Mouse (Mus musculus) embryonic facial prominence, embryonic 12.5 days (tissue): ENCODE measurements around the gene Elp6. TPM values are rescaled to one million over a fixed set of nuclear protein-coding genes. Genes with fewer than 3 reads are reported as not detected.

Experiments used
- ATAC-seq: fragments of 200-750 bp; cut with Nextera tagmentation; 2 replicates; pipeline ENCODE4 v1.8.0; 2017; ENCODE audit not compliant: insufficient number of reproducible peaks, insufficient read depth, low FRiP score, low TSS enrichment
- H3K27ac ChIP-seq: fragments of 300-500 bp; sonication (generic); 2 replicates; pipeline ENCODE4 v1.5.1; 2016; ENCODE audit warnings: mild to moderate bottlenecking
- H3K27me3 ChIP-seq: fragments of 300-500 bp; sonication (generic); 2 replicates; pipeline ENCODE4 v1.6.1; 2016; ENCODE audit warnings: mild to moderate bottlenecking, moderate library complexity
- H3K36me3 ChIP-seq: fragments of 300-500 bp; sonication (generic); 2 replicates; pipeline ENCODE4 v1.6.1; 2016; ENCODE audit warnings: mild to moderate bottlenecking
- H3K4me1 ChIP-seq: fragments of 300-500 bp; sonication (generic); 2 replicates; pipeline ENCODE4 v1.6.1; 2016
- H3K4me2 ChIP-seq: fragments of 300-500 bp; sonication (generic); replicated peaks from 2 replicates; pipeline ENCODE4 v1.6.1; 2016; ENCODE audit warnings: mild to moderate bottlenecking, moderate library complexity
- H3K4me3 ChIP-seq: fragments of 300-500 bp; sonication (generic); 2 replicates; pipeline ENCODE4 v1.5.1; 2016; ENCODE audit warnings: mild to moderate bottlenecking
- H3K9ac ChIP-seq: fragments of 300-500 bp; sonication (generic); 2 replicates; pipeline ENCODE4 v1.6.1; 2016; ENCODE audit warnings: mild to moderate bottlenecking, moderate library complexity
- H3K9me3 ChIP-seq: fragments of 300-500 bp; sonication (generic); 2 replicates; pipeline ENCODE4 v1.6.1; 2016; ENCODE audit warnings: mild to moderate bottlenecking, moderate library complexity
- WGBS: fragments of 180-500 bp; shearing (Covaris S2); methylation state at CpG from one replicate; pipeline ENCODE4 v1.1.7; 2016; 5-methylcytosine and 5-hydroxymethylcytosine counted together
- polyA plus RNA-seq: library from polyadenylated mRNA; unstranded; fragments of >200 nt; fragmentation: Nextera tagmentation; extraction: Ambion mirVana; gene quantifications from 2 replicates; pipeline ENCODE4 v1.2.1, GENCODE M21; 2016

The Elp6 gene
- polyA plus RNA-seq, 1 experiment from 2014 or later = 34.3 TPM

DNA sequence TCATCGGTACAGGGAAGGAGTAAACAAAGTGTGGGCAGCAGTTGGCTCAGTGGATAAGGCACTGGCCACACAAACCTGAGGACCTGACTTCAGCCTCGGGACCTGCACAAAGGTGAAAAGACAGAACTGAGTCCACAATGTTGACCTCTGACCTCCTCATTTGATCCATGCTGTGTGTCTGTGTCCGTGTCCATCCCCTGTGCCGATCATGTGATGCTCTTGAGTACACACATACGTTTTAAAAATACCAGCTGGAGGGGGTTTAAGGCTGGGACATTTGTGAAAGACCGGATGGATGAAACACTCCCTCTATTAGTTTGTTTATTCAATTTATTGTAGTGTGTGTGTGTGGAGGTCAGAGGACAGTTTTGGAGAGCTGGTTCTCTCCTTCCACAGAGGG lies 38.8 kb downstream of the Elp6 start:
- Histone ChIP-seq H3K4me3 (no peak overlapping the region), H3K27ac (no peak overlapping the region), H3K4me2 (no peak overlapping the region), H3K9me3 (no peaks in the 10 kb centered on the region), H3K36me3 (no peaks in the 10 kb centered on the region), H3K9ac (no peak overlapping the region), H3K4me1 (0 out of 2 replicates have a peak, but pooled peaks cover under 1% of the 10 kb centered on the region), H3K27me3 (no peaks in the 10 kb centered on the region)
- WGBS = 58% methylated on average over 6 of the region's 6 CpGs
- no peak for ATAC-seq

DNA sequence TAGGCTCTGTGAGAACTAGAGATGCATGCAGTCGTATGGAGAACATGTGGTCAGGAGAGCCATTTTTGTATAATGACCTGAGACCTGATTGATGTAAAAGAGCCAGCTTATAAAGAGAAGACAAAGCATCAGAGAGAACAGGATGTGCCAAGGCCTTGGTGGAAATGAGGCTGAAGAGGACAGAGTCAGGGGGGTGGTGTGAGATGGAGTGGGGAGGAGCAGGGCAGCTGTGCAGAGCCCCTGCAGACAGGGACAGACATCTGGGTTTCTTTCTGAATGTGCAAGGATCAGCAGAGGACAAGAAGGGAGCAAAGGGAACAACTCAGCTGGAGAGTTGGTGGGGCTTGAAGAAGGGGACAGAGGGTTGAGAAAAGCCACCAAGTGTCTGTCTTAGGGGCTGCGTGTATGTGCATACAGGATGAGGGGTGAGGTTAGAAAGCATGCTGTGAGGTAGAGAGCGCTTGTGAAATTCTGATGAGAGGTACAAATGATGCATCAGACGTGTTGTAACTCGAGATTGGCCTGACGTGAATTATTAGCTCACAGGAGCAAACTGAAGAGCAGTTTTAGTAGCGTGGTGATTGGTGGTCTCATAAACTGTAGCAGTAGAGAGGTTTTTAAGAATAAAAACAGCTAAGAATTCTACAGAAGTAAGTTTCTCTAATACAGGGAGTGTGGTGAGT lies 40.2 kb downstream of the Elp6 start:
- H3K4me2 ChIP-seq = no peak overlapping the region
- no peaks in the 10 kb centered on the region for H3K9me3 ChIP-seq
- no peak overlapping the region for H3K4me3 ChIP-seq
- H3K9ac ChIP-seq = no peak overlapping the region
- H3K36me3 ChIP-seq = no peaks in the 10 kb centered on the region
- H3K4me1 ChIP-seq = no peaks in the 10 kb centered on the region; the same call in 1 of the 2 replicates
- no peak for ATAC-seq
- no peak overlapping the region for H3K27ac ChIP-seq
- no peaks in the 10 kb centered on the region for H3K27me3 ChIP-seq
- 64% methylated on average over 7 of the region's 7 CpGs for WGBS

DNA sequence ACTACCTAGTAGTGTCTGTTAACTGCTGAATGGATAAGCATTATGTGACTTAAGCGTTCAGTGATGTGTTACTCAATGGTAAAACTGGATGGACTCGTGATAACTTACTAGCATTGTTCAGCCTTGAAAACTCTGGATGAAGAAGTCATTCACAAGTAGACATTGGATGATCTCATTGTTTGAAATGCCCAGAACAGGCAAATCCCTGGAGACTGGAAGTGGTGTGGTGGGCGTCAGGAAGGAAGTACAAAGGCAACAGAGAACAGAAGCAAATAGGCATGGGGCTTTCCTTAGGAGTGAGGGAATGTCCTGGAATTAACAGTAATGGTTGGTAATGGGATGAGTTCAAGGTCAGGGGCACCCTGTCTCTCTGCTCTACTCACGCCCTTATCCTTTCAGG lies 43.9 kb downstream of the Elp6 start:
- Histone ChIP-seq H3K27ac (no peak overlapping the region), H3K4me3 (no peak overlapping the region), H3K9me3 (no peaks in the 10 kb centered on the region), H3K36me3 (no peaks in the 10 kb centered on the region), H3K4me1 (peaks cover 3% of the 10 kb centered on the region; the same call in 1 of the 2 replicates), H3K9ac (no peak overlapping the region), H3K4me2 (no peak overlapping the region), H3K27me3 (no peaks in the 10 kb centered on the region)
- ATAC-seq = no peak
- 74% methylated on average over 4 of the region's 4 CpGs for WGBS

DNA sequence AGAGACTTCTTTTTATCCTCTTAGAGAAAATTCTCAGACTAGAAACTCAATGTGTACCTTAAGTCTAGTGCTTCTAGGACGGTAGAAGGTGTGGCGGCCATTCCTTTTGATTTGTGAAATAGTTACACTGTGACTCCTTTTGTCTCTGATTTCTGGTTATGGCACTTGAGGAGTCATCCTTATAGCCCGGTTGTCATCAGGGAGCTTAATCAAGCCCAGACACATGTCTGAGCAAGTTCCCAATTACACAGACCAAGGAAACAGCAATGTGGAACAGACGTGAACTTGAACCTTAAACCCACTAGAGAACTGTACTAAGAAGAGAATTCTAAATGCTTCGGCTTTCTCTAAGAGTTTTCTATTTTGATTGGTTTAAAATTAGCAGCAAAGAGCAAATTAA lies 45.2 kb downstream of the Elp6 start:
- WGBS = 56% methylated on average over 5 of the region's 5 CpGs
- 0 out of 2 replicates have a peak, but pooled peaks cover 3% of the 10 kb centered on the region for H3K36me3 ChIP-seq
- no peak overlapping the region for H3K4me2 ChIP-seq
- ATAC-seq = no peak
- no peaks in the 10 kb centered on the region for H3K9me3 ChIP-seq
- H3K27ac ChIP-seq = no peak overlapping the region
- no peak overlapping the region for H3K9ac ChIP-seq
- no peak overlapping the region for H3K4me3 ChIP-seq
- peaks cover 3% of the 10 kb centered on the region; the same call in 1 of the 2 replicates for H3K4me1 ChIP-seq
- H3K27me3 ChIP-seq = no peaks in the 10 kb centered on the region

DNA sequence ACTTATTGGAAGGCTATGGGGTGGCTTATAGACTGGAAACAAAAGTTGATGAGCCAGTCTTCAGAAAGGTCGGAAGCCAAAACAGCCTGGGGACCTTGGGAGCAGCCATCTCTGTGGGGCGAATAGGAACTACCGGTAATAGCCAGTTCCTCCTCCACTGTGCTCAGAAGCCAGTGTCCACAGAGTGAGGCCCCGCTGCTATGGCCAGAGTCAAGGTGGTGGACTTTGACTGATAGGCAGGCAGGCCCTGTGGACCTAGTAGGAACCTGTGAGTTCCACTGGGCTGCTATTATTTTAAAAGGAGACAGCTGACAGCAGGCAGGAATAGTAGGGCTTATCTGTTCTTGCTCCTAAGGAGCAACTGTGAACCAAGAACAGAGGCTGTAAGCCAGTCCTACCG lies 45.6 kb downstream of the Elp6 start:
- Histone ChIP-seq H3K27ac (no peak overlapping the region), H3K4me2 (no peak overlapping the region), H3K4me3 (no peak overlapping the region), H3K9ac (no peak overlapping the region), H3K4me1 (peaks cover 3% of the 10 kb centered on the region; the same call in 1 of the 2 replicates), H3K36me3 (0 out of 2 replicates have a peak, but pooled peaks cover 3% of the 10 kb centered on the region), H3K9me3 (no peaks in the 10 kb centered on the region), H3K27me3 (no peaks in the 10 kb centered on the region)
- WGBS = 64% methylated on average over 5 of the region's 5 CpGs
- ATAC-seq = no peak

DNA sequence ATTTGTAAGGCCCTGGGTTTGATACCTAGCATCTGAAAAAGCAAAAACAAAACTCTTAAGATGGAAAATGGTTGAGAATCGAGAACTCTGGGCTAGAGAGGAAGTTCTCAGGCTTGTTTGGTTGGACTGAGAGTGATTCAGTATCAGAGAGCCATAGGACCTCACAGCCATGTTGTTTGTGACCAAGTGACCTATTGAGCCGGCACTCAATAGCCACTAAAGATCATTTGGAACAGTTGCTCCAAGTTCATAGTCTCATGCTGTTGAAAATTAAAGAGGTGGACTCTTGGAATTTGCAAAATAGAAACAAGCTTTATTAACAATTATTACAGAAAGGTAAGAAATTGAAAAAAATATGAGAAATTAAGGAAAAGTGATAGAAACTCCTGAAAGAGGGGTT lies 46.4 kb downstream of the Elp6 start:
- Histone ChIP-seq H3K4me3 (no peak overlapping the region), H3K9me3 (no peaks in the 10 kb centered on the region), H3K4me1 (peaks cover 3% of the 10 kb centered on the region; the same call in 1 of the 2 replicates), H3K9ac (no peak overlapping the region), H3K27me3 (no peaks in the 10 kb centered on the region), H3K36me3 (0 out of 2 replicates have a peak, but pooled peaks cover 3% of the 10 kb centered on the region), H3K27ac (no peak overlapping the region), H3K4me2 (no peak overlapping the region)
- ATAC-seq = no peak
- WGBS = 80% methylated on average over 2 of the region's 2 CpGs

DNA sequence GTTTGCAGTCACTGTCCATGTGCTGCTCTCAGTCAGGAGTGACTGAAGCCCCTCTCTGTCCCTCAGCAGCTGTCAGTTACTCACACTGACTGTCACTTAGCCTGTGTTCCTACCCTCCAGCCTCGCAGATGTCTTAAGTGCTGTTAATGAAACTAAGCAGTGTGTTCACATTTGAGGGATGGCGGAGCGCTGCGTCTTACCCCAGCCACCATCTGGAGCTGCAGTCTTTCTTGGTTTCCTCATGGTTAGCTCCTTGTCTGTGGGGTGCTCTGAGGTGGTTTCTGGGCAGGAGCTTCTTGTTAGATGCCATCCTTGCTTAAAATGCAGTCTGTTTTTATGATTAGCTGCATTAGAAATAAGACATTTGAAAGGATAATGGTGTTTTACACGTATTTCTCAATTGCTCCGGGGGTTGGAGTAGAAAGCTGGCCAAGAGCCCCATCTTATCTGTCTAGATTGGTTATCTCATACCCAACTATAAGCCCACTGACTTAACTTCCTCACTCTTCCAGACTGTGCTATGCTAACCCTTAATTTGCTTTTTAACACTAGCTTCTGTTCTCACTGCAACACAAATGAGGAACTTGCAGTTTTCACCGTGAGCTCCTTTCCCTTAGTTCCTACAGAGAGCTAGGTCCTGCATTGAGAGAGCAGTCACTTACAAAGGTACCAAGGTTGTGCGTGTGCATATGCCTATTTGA lies 47.1 kb downstream of the Elp6 start:
- Histone ChIP-seq H3K4me3 (no peak overlapping the region), H3K9me3 (no peaks in the 10 kb centered on the region), H3K27me3 (no peaks in the 10 kb centered on the region), H3K36me3 (0 out of 2 replicates have a peak, but pooled peaks cover 3% of the 10 kb centered on the region), H3K27ac (no peak overlapping the region), H3K4me2 (no peak overlapping the region), H3K9ac (no peak overlapping the region), H3K4me1 (peaks cover 3% of the 10 kb centered on the region; the same call in 1 of the 2 replicates)
- no peak for ATAC-seq
- WGBS = 93% methylated on average over 8 of the region's 8 CpGs

DNA sequence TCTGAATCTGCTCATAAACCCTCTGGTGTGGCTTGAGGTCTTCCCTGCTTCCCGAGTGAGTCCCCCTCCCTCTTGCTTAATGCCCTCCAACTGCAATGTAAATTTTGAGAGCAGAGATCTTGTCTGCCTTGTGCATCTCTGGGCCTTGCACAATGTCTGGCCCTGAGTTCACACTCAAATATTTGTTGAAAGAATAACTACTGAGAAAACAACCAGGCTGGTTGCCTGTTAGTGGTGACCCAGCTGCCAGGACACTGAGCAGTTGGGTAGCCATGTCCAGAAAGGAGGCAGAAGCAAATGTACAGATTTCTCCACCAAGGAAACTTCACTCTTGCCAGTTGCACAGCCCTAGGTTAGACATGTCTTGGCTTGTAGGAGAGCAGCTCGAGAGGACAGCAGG lies 53.4 kb downstream of the Elp6 start:
- WGBS = 73% methylated on average over 2 of the region's 2 CpGs
- Histone ChIP-seq H3K4me2 (no peak overlapping the region), H3K36me3 (peaks cover 17% of the 10 kb centered on the region; the same call in 1 of the 2 replicates), H3K9ac (no peak overlapping the region), H3K9me3 (no peaks in the 10 kb centered on the region), H3K4me1 (no peaks in the 10 kb centered on the region), H3K4me3 (no peak overlapping the region), H3K27ac (no peak overlapping the region), H3K27me3 (no peaks in the 10 kb centered on the region)
- ATAC-seq = no peak

DNA sequence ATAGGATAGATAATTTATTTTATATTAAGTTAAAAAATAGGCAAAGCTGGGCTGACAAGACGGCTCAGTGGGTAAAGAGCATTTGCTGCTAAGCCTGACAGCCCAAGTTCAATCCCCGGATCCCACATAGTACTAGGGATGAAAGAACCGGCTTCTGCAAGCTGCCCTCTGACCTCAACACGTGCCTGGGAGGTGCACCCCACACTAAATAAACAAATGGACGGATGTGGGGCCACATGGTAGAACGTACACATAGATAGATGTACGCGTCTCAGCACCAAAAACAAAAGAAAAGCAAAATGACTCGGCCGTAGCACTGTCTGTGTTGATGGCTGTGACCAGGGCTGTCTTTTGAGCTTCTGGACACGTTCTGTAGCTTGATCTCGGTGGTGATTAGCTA lies 56.3 kb downstream of the Elp6 start:
- H3K4me2 ChIP-seq = no peak overlapping the region
- no peak overlapping the region for H3K9ac ChIP-seq
- no peaks in the 10 kb centered on the region for H3K27me3 ChIP-seq
- WGBS = 66% methylated on average over 12 of the region's 12 CpGs
- H3K4me3 ChIP-seq = no peak overlapping the region
- H3K4me1 ChIP-seq = no peaks in the 10 kb centered on the region
- ATAC-seq = no peak
- H3K9me3 ChIP-seq = no peaks in the 10 kb centered on the region
- H3K36me3 ChIP-seq = peaks cover 24% of the 10 kb centered on the region
- no peak overlapping the region for H3K27ac ChIP-seq

DNA sequence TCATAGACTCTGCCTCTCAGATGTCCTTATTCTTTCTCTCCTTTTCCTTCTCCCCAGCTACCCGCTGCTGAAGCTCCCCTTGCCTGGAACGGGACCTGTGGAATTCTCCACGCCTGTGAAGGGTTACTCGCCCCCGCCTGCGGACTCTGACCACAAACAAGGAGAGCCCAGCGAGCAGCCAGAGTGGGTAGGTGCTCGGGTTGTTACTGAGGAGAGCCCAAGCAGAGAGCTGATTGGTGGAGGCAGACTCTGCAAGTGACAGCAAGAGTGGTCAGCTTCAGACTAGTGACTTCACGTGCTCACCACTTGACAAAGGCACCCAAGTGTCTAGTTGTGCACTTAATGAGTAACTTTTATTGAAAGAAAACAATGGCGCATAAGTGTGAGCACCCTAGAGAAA lies 57.4 kb downstream of the Elp6 start:
- no peaks in the 10 kb centered on the region for H3K9me3 ChIP-seq
- no peak overlapping the region for H3K4me2 ChIP-seq
- peaks cover 5% of the 10 kb centered on the region; the same call in 1 of the 2 replicates for H3K4me1 ChIP-seq
- H3K4me3 ChIP-seq = no peak overlapping the region
- no peak overlapping the region for H3K9ac ChIP-seq
- H3K27me3 ChIP-seq = no peaks in the 10 kb centered on the region
- no peak overlapping the region for H3K27ac ChIP-seq
- no peak for ATAC-seq
- 80% methylated on average over 10 of the region's 10 CpGs for WGBS
- H3K36me3 ChIP-seq = peaks cover 24% of the 10 kb centered on the region

DNA sequence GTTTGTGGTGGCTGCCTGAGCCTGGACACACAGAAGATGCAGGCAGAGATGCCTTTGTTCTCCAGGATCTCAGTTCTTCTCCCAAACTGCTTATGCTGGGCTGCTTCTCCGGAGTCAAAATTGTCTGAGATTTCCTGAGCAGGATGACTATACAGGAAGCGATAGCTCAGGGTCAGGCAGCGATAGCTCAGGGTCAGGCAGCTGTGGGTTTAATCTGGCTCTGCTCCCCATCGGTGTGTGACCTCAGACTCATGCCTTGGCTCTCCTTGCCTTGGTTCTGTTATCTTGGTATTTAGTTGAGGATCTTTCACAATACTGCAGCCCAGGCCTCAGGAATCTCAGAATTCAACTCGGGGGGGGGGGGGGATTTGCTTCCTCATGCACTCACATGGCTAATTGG lies 61.8 kb downstream of the Elp6 start:
- 39% methylated on average over 5 of the region's 5 CpGs for WGBS
- Histone ChIP-seq H3K4me3 (no peak overlapping the region), H3K36me3 (peaks cover 32% of the 10 kb centered on the region), H3K9ac (no peak overlapping the region; the same call in 1 of the 2 replicates), H3K4me2 (no peak overlapping the region), H3K27me3 (no peaks in the 10 kb centered on the region), H3K9me3 (no peaks in the 10 kb centered on the region), H3K27ac (peak overlapping the region; percentile 36; the same call in 1 of the 2 replicates), H3K4me1 (peaks cover 5% of the 10 kb centered on the region; the same call in 1 of the 2 replicates)
- ATAC-seq = no peak; the same call in 1 of the 2 replicates

DNA sequence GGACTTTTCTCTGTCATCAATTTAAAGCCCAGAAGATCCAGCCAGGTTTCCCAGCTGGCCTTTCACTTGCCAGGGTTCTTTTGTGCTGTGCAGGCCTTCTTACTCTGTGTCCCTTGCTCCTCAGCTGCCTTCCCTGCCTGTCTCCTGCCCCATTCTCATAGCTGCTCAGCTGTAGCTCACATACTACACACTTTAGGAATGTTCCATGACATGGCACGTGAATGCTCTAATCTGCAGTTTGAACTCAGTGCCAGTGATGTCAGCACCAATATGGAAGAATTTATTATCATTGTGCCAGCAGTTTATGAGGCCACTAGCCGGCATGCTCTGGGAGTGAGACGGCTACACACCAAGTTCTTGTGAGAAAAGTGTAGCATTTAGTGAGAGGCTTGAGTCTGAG lies 64.9 kb downstream of the Elp6 start:
- H3K27me3 ChIP-seq = no peaks in the 10 kb centered on the region
- no peak overlapping the region for H3K27ac ChIP-seq
- H3K4me3 ChIP-seq = no peak overlapping the region
- ATAC-seq = no peak
- peaks cover 44% of the 10 kb centered on the region for H3K36me3 ChIP-seq
- whole genome bisulfite sequencing = 92% methylated on average over 3 of the region's 3 CpGs
- H3K9me3 ChIP-seq = no peaks in the 10 kb centered on the region
- H3K9ac ChIP-seq = no peak overlapping the region
- no peak overlapping the region for H3K4me2 ChIP-seq
- H3K4me1 ChIP-seq = peaks cover 5% of the 10 kb centered on the region; the same call in 1 of the 2 replicates
